Mouse (Mus musculus) forebrain, postnatal 0 days (tissue): ENCODE measurements around the gene Ankrd50. TPM values are rescaled to one million over a fixed set of nuclear protein-coding genes. Genes with fewer than 3 reads are reported as not detected.
A peak's percentile ranks its signal among the peaks of the same experiment; 100 is the strongest.

ENCODE experiments used
- ATAC-seq: fragments of 200-750 bp; cut with Nextera tagmentation; 2 replicates; pipeline ENCODE4 v1.8.0; 2017; ENCODE audit warnings: mild to moderate bottlenecking, moderate library complexity
- DNase-seq: peaks from one replicate; pipeline ENCODE4 v3.0.0-alpha.2; 2015
- H3K27ac ChIP-seq: fragments of 300-500 bp; sonication (generic); 2 replicates; pipeline ENCODE4 v1.5.1; 2014; ENCODE audit warnings: low read depth, mild to moderate bottlenecking, antibody characterized with exemption, low read length, moderate library complexity, mixed read lengths
- H3K27me3 ChIP-seq: fragments of 300-500 bp; sonication (generic); 2 replicates; pipeline ENCODE4 v1.6.1; 2014; ENCODE audit warnings: mild to moderate bottlenecking, low read length, mixed read lengths; ENCODE audit not compliant: insufficient read depth
- H3K36me3 ChIP-seq: fragments of 300-500 bp; sonication (generic); 2 replicates; pipeline ENCODE4 v1.6.1; 2014; ENCODE audit warnings: mild to moderate bottlenecking, moderate library complexity; ENCODE audit not compliant: insufficient read depth
- H3K4me1 ChIP-seq: fragments of 300-500 bp; sonication (generic); 2 replicates; pipeline ENCODE4 v1.6.1; 2014; ENCODE audit warnings: antibody characterized with exemption; ENCODE audit not compliant: insufficient read depth
- H3K4me2 ChIP-seq: fragments of 300-500 bp; sonication (generic); 2 replicates; pipeline ENCODE4 v1.6.1; 2014; ENCODE audit warnings: low read depth, mild to moderate bottlenecking, moderate library complexity
- H3K4me3 ChIP-seq: fragments of 300-500 bp; sonication (generic); 2 replicates; pipeline ENCODE4 v1.5.1; 2014; ENCODE audit warnings: low read depth, low read length, mixed read lengths
- H3K9ac ChIP-seq: fragments of 300-500 bp; sonication (generic); 2 replicates; pipeline ENCODE4 v1.6.1; 2014; ENCODE audit warnings: mild to moderate bottlenecking
- H3K9me3 ChIP-seq: fragments of 300-500 bp; sonication (generic); 2 replicates; pipeline ENCODE4 v1.6.1; 2016; ENCODE audit warnings: low read length
- CTCF ChIP-seq: sonication (generic); IDR thresholded peaks from 2 replicates; pipeline ENCODE4 v1.5.1; 2016; ENCODE audit warnings: antibody characterized with exemption, control low read depth, low read depth
- WGBS: fragments of 180-500 bp; shearing (Covaris S2); extraction: QIAGEN DNeasy Blood & Tissue Kit; methylation state at CpG from one replicate; pipeline ENCODE4 v1.1.7; 2014; 5-methylcytosine and 5-hydroxymethylcytosine counted together
- polyA plus RNA-seq: library from polyadenylated mRNA; unstranded; fragments of >200 nt; fragmentation: Nextera tagmentation; extraction: Ambion mirVana; gene quantifications from 2 replicates; pipeline ENCODE4 v1.2.1, GENCODE M21; 2015
- total RNA-seq: library from RNA; depleted of rRNA; stranded (reverse); fragments of >200 nt; gene quantifications from 2 replicates; pipeline ENCODE4 v1.2.3, GENCODE M21; 2014

The Ankrd50 gene
- total and polyA plus RNA-seq, 2 experiments from 2014 or later: 13.0 to 69.1 TPM

- no peak overlapping the region for H3K4me3 ChIP-seq
- peak; percentile 81 for ATAC-seq
- no peak overlapping the region for H3K27ac ChIP-seq
- no peak for TF ChIP-seq CTCF
- peak; percentile 40 for DNase-seq
- no peaks in the 10 kb centered on the region for H3K36me3 ChIP-seq
- H3K4me2 ChIP-seq: no peak overlapping the region
- no peaks in the 10 kb centered on the region for H3K4me1 ChIP-seq
- H3K9ac ChIP-seq: no peak overlapping the region
- H3K9me3 ChIP-seq: no peaks in the 10 kb centered on the region
- WGBS: 57% methylated on average over 5 of the region's 5 CpGs
- no peaks in the 10 kb centered on the region; the same call in 1 of the 2 replicates for H3K27me3 ChIP-seq
Observed at GRCm38 (mm10) chr3:38501316-38501715, 16.7 kb upstream of the Ankrd50 start.

- DNase-seq (no peak), ATAC-seq (no peak)
- H3K27me3 ChIP-seq: no peaks in the 10 kb centered on the region; the same call in 1 of the 2 replicates
- H3K27ac ChIP-seq: no peak overlapping the region
- H3K4me3 ChIP-seq: no peak overlapping the region
- WGBS: 75% methylated on average over 3 of the region's 3 CpGs
- TF ChIP-seq CTCF: no peak
- no peak overlapping the region for H3K9ac ChIP-seq
- H3K4me2 ChIP-seq: no peak overlapping the region
- no peaks in the 10 kb centered on the region for H3K36me3 ChIP-seq
- H3K9me3 ChIP-seq: no peaks in the 10 kb centered on the region
- no peaks in the 10 kb centered on the region for H3K4me1 ChIP-seq
Observed at GRCm38 (mm10) chr3:38498561-38498960, 13.9 kb upstream of the Ankrd50 start.

- no peak overlapping the region for H3K4me2 ChIP-seq
- H3K27me3 ChIP-seq: no peaks in the 10 kb centered on the region; the same call in 1 of the 2 replicates
- H3K9ac ChIP-seq: no peak overlapping the region
- no peaks in the 10 kb centered on the region for H3K36me3 ChIP-seq
- no peak overlapping the region for H3K4me3 ChIP-seq
- DNase-seq (no peak), ATAC-seq (peak; percentile 47)
- WGBS: 79% methylated on average over 3 of the region's 3 CpGs
- TF ChIP-seq CTCF: no peak
- no peaks in the 10 kb centered on the region for H3K9me3 ChIP-seq
- no peak overlapping the region for H3K27ac ChIP-seq
- no peaks in the 10 kb centered on the region for H3K4me1 ChIP-seq
Observed at GRCm38 (mm10) chr3:38496795-38497385, 12.2 kb upstream of the Ankrd50 start.

GRCm38 (mm10) chr3:38491702-38492101 is 7.1 kb upstream of the Ankrd50 start:
- H3K4me3 ChIP-seq: no peak overlapping the region
- no peak overlapping the region for H3K9ac ChIP-seq
- no peak for ATAC-seq
- H3K27ac ChIP-seq: no peak overlapping the region
- DNase-seq: no peak
- no peaks in the 10 kb centered on the region for H3K27me3 ChIP-seq
- no peaks in the 10 kb centered on the region for H3K9me3 ChIP-seq
- TF ChIP-seq CTCF: no peak
- no peak overlapping the region for H3K4me2 ChIP-seq
- H3K36me3 ChIP-seq: no peaks in the 10 kb centered on the region
- 74% methylated on average over 3 of the region's 3 CpGs for WGBS
- no peaks in the 10 kb centered on the region for H3K4me1 ChIP-seq

- WGBS: 64% methylated on average over 3 of the region's 3 CpGs
- Histone ChIP-seq H3K27ac (no peak overlapping the region), H3K36me3 (no peaks in the 10 kb centered on the region), H3K4me3 (no peak overlapping the region), H3K4me2 (no peak overlapping the region), H3K9me3 (no peaks in the 10 kb centered on the region), H3K27me3 (no peaks in the 10 kb centered on the region), H3K9ac (no peak overlapping the region), H3K4me1 (no peaks in the 10 kb centered on the region)
- DNase-seq (no peak), ATAC-seq (no peak)
- TF ChIP-seq CTCF: no peak
Observed at GRCm38 (mm10) chr3:38491236-38491635, 6.6 kb upstream of the Ankrd50 start.

- 86% methylated on average over 2 of the region's 2 CpGs for WGBS
- no peak for DNase-seq
Observed at GRCm38 (mm10) chr3:38490720-38491119, 6.1 kb upstream of the Ankrd50 start.

GRCm38 (mm10) chr3:38485107-38485545 is 482 bp upstream of the Ankrd50 start:
- H3K9ac ChIP-seq: peak overlapping the region; percentile 40; the same call in 1 of the 2 replicates
- 2% methylated on average over 26 of the region's 26 CpGs for WGBS

More at GRCm38 (mm10) chr3:38490720-38491119, 6.1 kb upstream of the Ankrd50 start:
- no peaks in the 10 kb centered on the region for H3K36me3 ChIP-seq
- H3K27me3 ChIP-seq: no peaks in the 10 kb centered on the region
- H3K9ac ChIP-seq: no peak overlapping the region
- no peaks in the 10 kb centered on the region for H3K4me1 ChIP-seq
- H3K9me3 ChIP-seq: no peaks in the 10 kb centered on the region
- no peak overlapping the region for H3K4me2 ChIP-seq
- no peak for ATAC-seq
- H3K4me3 ChIP-seq: no peak overlapping the region
- no peak overlapping the region for H3K27ac ChIP-seq
- TF ChIP-seq CTCF: no peak

More at GRCm38 (mm10) chr3:38485107-38485545, 482 bp upstream of the Ankrd50 start:
- no peaks in the 10 kb centered on the region for H3K27me3 ChIP-seq
- H3K4me3 ChIP-seq: peak overlapping the region; percentile 76
- ATAC-seq (no peak; the same call in 1 of the 2 replicates), DNase-seq (no peak)
- peak overlapping the region; percentile 75 for H3K4me2 ChIP-seq
- peaks cover 16% of the 10 kb centered on the region for H3K4me1 ChIP-seq
- no peaks in the 10 kb centered on the region for H3K9me3 ChIP-seq
- no peak for TF ChIP-seq CTCF
- H3K27ac ChIP-seq: peak overlapping the region; percentile 87; the same call in 1 of the 2 replicates
- no peaks in the 10 kb centered on the region for H3K36me3 ChIP-seq
